Mouse (Mus musculus) CD4-positive helper T cell, adult 2 months (primary cell): ENCODE results near the gene Mcm9.
"Not testable (repeated sequence)": the region's sequence is repeated elsewhere in the genome, so short reads cannot be mapped to it uniquely, and the experiment has no call there.

Experiments used
- DNase-seq: peaks from one replicate; pipeline ENCODE4 v3.0.0-alpha.2; 2012; ENCODE audit warnings: low read depth, missing footprints, low spot score

Mcm9 gene

GRCm38 (mm10) chr10:53502875-53503816 lies 127.1 kb downstream of the Mcm9 start:
- DNase-seq = no peak

DNA sequence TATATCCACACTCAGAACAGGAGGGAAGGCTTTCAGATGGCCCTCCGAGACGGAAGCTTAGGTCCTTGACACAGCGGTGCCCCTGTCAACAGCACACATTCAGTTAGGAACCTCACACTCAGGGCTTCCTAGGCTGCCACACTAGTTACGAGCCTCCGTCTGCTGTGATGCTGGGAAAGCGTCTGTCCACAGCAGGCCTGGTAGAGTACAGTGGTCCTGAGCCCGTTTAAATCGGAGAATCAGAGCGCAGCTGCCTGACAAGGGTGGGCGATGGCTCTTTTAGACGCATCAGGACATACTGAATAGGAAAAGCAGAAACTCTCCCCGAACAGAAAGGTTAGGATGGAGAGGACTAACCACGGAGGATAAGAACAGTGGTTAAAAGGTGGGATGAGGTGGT lies 127.8 kb downstream of the Mcm9 start:
- DNase-seq = no peak

GRCm38 (mm10) chr10:53499518-53499917 lies 130.7 kb downstream of the Mcm9 start:
- DNase-seq = no peak

DNA sequence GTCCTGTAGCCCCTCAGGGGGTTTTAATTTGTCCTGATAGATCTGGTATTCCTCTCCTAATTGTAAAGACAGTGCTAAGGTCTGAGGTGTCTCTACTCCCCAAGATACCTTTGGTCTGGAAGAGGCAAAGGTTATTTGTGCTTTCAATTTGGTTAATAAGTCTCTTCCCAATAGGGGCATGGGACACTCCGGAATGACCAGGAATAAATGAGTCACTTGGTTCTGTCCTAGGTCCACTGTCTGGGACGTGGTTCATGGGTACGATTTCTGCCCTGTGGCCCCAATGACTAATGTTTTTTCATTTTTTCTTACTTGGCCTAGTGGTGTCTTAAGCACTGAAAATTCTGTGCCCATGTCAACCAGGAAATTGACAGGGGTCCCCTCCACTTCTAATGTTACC lies 134.9 kb downstream of the Mcm9 start:
- DNase-seq = not testable (repeated sequence)

DNA sequence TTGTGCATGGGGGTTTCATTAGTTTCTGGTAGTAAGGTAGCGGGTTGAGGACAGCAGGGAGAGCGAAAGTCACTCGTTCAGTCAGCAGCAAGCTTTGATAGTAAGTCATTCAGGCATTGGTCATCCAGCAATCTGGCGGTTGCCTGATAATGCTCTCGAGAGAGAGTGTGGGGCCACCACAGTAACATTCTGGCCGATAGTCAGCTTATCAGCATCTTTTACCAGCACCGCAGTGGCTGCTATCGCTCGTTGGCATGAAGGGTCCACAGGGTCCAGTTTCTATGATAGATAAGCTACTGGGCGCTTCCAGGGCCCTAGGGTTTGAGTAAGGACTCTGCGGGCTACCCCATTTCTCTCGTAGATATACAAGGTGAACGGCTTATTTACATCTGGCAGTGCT lies 136.3 kb downstream of the Mcm9 start:
- DNase-seq = no peak
